Mouse (Mus musculus): ENCODE results near the gene Gm28729. TPM values are rescaled to one million over a fixed set of nuclear protein-coding genes. Genes with fewer than 3 reads are reported as not detected.
"Not testable (repeated sequence)": the region's sequence is repeated elsewhere in the genome, so short reads cannot be mapped to it uniquely, and the experiment has no call there.

Gene Gm28729
- polyA plus RNA-seq, 1 experiment from 2014 or later = not detected

DNA sequence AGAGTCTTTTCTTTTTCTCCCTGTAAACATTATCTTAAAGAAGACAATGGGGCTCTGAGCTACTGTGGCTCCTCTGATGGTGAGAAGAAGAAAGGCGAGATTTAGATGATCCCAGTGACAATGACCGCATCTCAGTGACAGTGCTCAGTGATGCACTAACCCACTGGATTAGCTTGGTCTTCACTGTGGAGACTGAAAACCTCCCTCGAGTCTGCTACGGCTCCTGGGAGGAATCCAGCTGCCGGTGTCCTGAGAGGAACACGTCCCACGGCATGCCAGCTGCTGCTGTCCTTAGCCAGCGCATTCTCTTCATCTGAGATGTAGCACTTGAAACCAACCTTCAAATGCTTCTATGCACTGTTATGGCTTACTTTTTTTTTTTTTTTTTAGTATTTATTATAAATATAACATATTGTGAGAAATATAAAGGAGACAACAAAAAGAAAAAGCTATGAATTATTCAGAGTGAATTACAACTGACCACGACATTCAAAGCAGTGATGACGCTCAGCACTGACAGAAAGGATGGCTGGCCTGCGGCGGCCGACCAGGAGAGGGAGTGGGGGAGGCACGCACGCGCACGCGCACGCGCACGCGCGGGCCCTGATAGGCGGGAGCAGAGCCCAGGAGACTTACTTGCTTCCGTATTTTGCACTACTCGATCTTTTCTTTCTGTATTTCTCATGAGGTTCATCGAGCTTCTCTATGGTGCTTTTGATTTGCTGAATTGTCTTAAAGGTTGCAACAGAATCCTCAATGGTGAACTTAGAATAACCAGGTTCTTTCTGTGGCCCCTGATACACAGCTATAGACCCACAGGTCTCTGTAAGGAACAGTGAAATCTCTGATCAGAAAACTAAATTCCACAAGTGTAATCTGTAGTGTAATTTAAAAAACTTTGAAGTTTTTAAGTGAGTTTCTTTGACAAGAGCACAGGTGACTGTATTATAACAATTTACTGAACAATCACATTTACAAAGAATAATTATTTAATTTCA lies 18.9 kb upstream of the Gm28729 start:
- peak; percentile 90; the same call in 1 of the 2 replicates for ATAC-seq (ENCODE audit: low FRiP score, low TSS enrichment)
- no peak overlapping the region for H3K27ac ChIP-seq (ENCODE audit: low read depth, low read length)
- H3K4me1 ChIP-seq (ENCODE audit: control insufficient read depth, insufficient read depth, low read length) = 0 out of 2 replicates have a peak, but pooled peaks cover 2% of the 10 kb centered on the region
- no peak overlapping the region; the same call in 1 of the 2 replicates for H3K9ac ChIP-seq (ENCODE audit: low read depth, low read length)
- no peaks in the 10 kb centered on the region for H3K9me3 ChIP-seq (ENCODE audit: control insufficient read depth, low read length)
- H3K36me3 ChIP-seq (ENCODE audit: control insufficient read depth, insufficient read depth, low read length) = peaks cover 27% of the 10 kb centered on the region
- 39% methylated on average over 27 of the region's 27 CpGs for WGBS
- H3K27me3 ChIP-seq (ENCODE audit: control insufficient read depth, insufficient read depth, low read length) = no peaks in the 10 kb centered on the region
- H3K4me3 ChIP-seq (ENCODE audit: low read length) = no peak overlapping the region
- no peak overlapping the region; the same call in 1 of the 2 replicates for H3K4me2 ChIP-seq (replicated peaks; ENCODE audit: low read depth, low read length)

GRCm38 (mm10) chr9:96538916-96539315 lies 13.9 kb upstream of the Gm28729 start:
- Histone ChIP-seq H3K36me3 (ENCODE audit: control insufficient read depth, insufficient read depth, low read length) (peaks cover 12% of the 10 kb centered on the region; the same call in 1 of the 2 replicates), H3K27me3 (ENCODE audit: control insufficient read depth, insufficient read depth, low read length) (no peaks in the 10 kb centered on the region), H3K27ac (ENCODE audit: low read depth, low read length) (no peak overlapping the region), H3K4me1 (ENCODE audit: control insufficient read depth, insufficient read depth, low read length) (peaks cover 10% of the 10 kb centered on the region), H3K9ac (ENCODE audit: low read depth, low read length) (no peak overlapping the region), H3K4me2 (replicated peaks; ENCODE audit: low read depth, low read length) (no peak overlapping the region), H3K9me3 (ENCODE audit: control insufficient read depth, low read length) (no peaks in the 10 kb centered on the region), H3K4me3 (ENCODE audit: low read length) (no peak overlapping the region)
- WGBS = 62% methylated on average over 10 of the region's 10 CpGs
- no peak for ATAC-seq (ENCODE audit: low FRiP score, low TSS enrichment)

DNA sequence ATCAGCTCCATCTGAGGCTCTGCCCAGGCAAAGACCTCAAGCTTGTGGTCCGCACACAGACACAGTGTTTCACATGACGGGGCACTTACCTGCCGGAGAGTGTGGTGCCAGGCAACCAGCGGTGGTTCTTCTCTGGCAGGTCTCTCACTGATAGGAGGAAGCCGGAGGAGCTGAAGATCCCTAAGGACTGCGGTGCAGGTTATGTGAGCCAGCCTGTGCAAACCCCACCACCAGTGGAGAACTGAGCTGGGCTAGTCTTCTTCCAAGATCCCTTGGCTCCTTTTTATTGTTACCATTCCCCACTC lies 12.5 kb upstream of the Gm28729 start:
- no peak; the same call in 1 of the 2 replicates for ATAC-seq (ENCODE audit: low FRiP score, low TSS enrichment)
- Histone ChIP-seq H3K9ac (ENCODE audit: low read depth, low read length) (no peak overlapping the region), H3K27ac (ENCODE audit: low read depth, low read length) (peak overlapping the region; percentile 74; the same call in 1 of the 2 replicates), H3K9me3 (ENCODE audit: control insufficient read depth, low read length) (no peaks in the 10 kb centered on the region), H3K4me3 (ENCODE audit: low read length) (peak overlapping the region; percentile 48; the same call in 1 of the 2 replicates), H3K4me2 (replicated peaks; ENCODE audit: low read depth, low read length) (peak overlapping the region; percentile 77; the same call in 1 of the 2 replicates), H3K27me3 (ENCODE audit: control insufficient read depth, insufficient read depth, low read length) (no peaks in the 10 kb centered on the region), H3K36me3 (ENCODE audit: control insufficient read depth, insufficient read depth, low read length) (peaks cover 5% of the 10 kb centered on the region; the same call in 1 of the 2 replicates), H3K4me1 (ENCODE audit: control insufficient read depth, insufficient read depth, low read length) (peaks cover 13% of the 10 kb centered on the region)
- 82% methylated on average over 6 of the region's 6 CpGs for WGBS

DNA sequence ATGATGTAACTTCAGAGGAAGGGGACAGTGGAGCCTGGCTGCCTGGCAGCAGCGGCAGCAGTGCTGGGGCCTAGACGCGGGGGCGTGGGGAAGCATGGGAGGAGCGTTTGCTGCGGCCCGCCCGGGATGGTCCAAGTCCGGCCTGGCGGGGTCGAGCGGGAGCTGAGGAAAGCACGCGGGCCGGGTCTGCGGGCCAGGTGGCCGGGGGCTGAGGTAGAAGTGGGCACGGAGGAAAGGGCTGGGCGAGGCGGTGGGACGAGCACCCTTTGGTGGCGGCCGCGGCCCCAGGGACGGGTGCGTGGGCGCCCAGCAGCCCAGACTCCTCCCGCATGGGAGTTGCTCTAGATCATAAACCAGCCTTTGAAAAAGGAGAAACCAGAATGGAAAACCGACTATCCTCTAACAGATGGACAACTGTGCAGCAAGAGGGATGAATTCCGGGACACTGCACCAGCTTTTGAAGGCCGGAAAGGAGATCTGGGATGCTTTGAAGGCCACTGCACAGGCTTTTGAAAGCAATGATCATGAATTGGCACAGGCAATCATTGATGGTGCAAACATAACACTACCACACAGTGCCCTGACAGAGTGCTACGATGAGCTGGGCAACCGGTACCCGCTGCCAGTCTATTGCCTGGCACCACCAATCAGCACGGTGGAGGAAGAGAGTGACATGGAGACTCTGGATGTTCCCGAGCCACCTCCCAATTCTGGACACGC lies 12.0 kb upstream of the Gm28729 start:
- Histone ChIP-seq H3K27ac (ENCODE audit: low read depth, low read length) (peak overlapping the region; percentile 74), H3K4me3 (ENCODE audit: low read length) (peak overlapping the region; percentile 48), H3K4me2 (replicated peaks; ENCODE audit: low read depth, low read length) (peak overlapping the region; percentile 77), H3K4me1 (ENCODE audit: control insufficient read depth, insufficient read depth, low read length) (peaks cover 13% of the 10 kb centered on the region), H3K9me3 (ENCODE audit: control insufficient read depth, low read length) (no peaks in the 10 kb centered on the region), H3K9ac (ENCODE audit: low read depth, low read length) (peak overlapping the region; percentile 71), H3K27me3 (ENCODE audit: control insufficient read depth, insufficient read depth, low read length) (no peaks in the 10 kb centered on the region), H3K36me3 (ENCODE audit: control insufficient read depth, insufficient read depth, low read length) (peaks cover 5% of the 10 kb centered on the region; the same call in 1 of the 2 replicates)
- WGBS = 16% methylated on average over 37 of the region's 37 CpGs
- peak; percentile 93 for ATAC-seq (ENCODE audit: low FRiP score, low TSS enrichment)

DNA sequence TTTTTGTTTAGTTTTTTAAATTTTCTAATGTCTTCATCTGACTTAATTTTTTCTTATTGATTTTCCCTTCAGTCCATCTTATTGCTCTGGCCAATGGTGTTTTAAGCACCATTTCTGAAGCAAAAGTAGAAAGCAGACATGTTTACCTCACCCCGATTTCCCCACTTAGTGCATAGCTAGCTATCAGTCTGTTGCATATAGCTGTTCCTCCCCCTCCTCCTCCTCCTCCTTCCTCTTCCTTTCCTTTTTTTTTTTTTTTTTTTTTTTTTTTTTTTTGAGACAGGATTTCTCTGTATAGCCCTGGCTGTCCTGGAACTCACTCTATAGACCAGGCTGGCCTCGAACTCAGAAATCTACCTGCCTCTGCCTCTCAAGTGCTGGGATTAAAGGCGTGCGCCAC lies 11.0 kb upstream of the Gm28729 start:
- not testable (repeated sequence) for H3K27ac ChIP-seq (ENCODE audit: low read depth, low read length); H3K9ac ChIP-seq (ENCODE audit: low read depth, low read length); H3K27me3 ChIP-seq (ENCODE audit: control insufficient read depth, insufficient read depth, low read length); H3K9me3 ChIP-seq (ENCODE audit: control insufficient read depth, low read length); H3K4me3 ChIP-seq (ENCODE audit: low read length); ATAC-seq (ENCODE audit: low FRiP score, low TSS enrichment); H3K36me3 ChIP-seq (ENCODE audit: control insufficient read depth, insufficient read depth, low read length); H3K4me2 ChIP-seq (replicated peaks; ENCODE audit: low read depth, low read length)
- peaks cover 13% of the 10 kb centered on the region for H3K4me1 ChIP-seq (ENCODE audit: control insufficient read depth, insufficient read depth, low read length)
- WGBS = 94% methylated on average over 3 of the region's 4 CpGs

- ATAC-seq (ENCODE audit: low FRiP score, low TSS enrichment) = no peak
- Histone ChIP-seq H3K4me2 (replicated peaks; ENCODE audit: low read depth, low read length) (no peak overlapping the region), H3K4me3 (ENCODE audit: low read length) (no peak overlapping the region), H3K9ac (ENCODE audit: low read depth, low read length) (no peak overlapping the region), H3K27me3 (ENCODE audit: control insufficient read depth, insufficient read depth, low read length) (no peaks in the 10 kb centered on the region), H3K4me1 (ENCODE audit: control insufficient read depth, insufficient read depth, low read length) (peaks cover 13% of the 10 kb centered on the region), H3K36me3 (ENCODE audit: control insufficient read depth, insufficient read depth, low read length) (no peaks in the 10 kb centered on the region), H3K9me3 (ENCODE audit: control insufficient read depth, low read length) (no peaks in the 10 kb centered on the region), H3K27ac (ENCODE audit: low read depth, low read length) (no peak overlapping the region)
- 87% methylated on average over 6 of the region's 6 CpGs for WGBS
These were observed 10.4 kb upstream of the Gm28729 start for GRCm38 (mm10) chr9:96535431-96535830.

GRCm38 (mm10) chr9:96534256-96534655 lies 9.2 kb upstream of the Gm28729 start:
- H3K27me3 ChIP-seq (ENCODE audit: control insufficient read depth, insufficient read depth, low read length) = no peaks in the 10 kb centered on the region
- 84% methylated on average over 4 of the region's 4 CpGs for WGBS
- H3K4me2 ChIP-seq (replicated peaks; ENCODE audit: low read depth, low read length) = no peak overlapping the region
- H3K4me1 ChIP-seq (ENCODE audit: control insufficient read depth, insufficient read depth, low read length) = peaks cover 13% of the 10 kb centered on the region
- ATAC-seq (ENCODE audit: low FRiP score, low TSS enrichment) = no peak
- no peaks in the 10 kb centered on the region for H3K36me3 ChIP-seq (ENCODE audit: control insufficient read depth, insufficient read depth, low read length)
- H3K27ac ChIP-seq (ENCODE audit: low read depth, low read length) = no peak overlapping the region
- H3K9ac ChIP-seq (ENCODE audit: low read depth, low read length) = no peak overlapping the region
- no peak overlapping the region for H3K4me3 ChIP-seq (ENCODE audit: low read length)
- no peaks in the 10 kb centered on the region for H3K9me3 ChIP-seq (ENCODE audit: control insufficient read depth, low read length)

DNA sequence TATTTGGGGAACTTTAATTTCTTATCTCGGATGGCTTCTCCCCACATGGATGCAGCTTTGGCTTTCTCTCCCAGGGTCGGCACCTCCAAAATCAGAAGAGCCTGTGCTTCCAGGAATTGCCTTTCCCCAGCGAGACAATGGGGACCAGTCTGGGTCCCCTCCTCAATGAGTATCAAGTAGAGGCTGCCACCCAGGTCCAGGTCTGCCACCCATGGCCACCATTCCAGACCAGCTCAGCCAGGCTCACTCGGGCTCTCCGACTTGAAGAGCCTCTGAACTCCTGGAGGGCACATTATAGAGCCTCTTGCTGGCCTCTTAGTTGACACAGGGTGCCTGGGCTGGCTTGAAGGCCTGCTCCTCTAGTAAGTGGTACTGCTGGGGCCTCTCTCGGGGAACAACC lies 8.4 kb upstream of the Gm28729 start:
- ATAC-seq (ENCODE audit: low FRiP score, low TSS enrichment) = no peak
- Histone ChIP-seq H3K9me3 (ENCODE audit: control insufficient read depth, low read length) (no peaks in the 10 kb centered on the region), H3K27me3 (ENCODE audit: control insufficient read depth, insufficient read depth, low read length) (no peaks in the 10 kb centered on the region), H3K9ac (ENCODE audit: low read depth, low read length) (no peak overlapping the region), H3K4me1 (ENCODE audit: control insufficient read depth, insufficient read depth, low read length) (peaks cover 13% of the 10 kb centered on the region), H3K36me3 (ENCODE audit: control insufficient read depth, insufficient read depth, low read length) (no peaks in the 10 kb centered on the region), H3K4me2 (replicated peaks; ENCODE audit: low read depth, low read length) (no peak overlapping the region), H3K27ac (ENCODE audit: low read depth, low read length) (no peak overlapping the region), H3K4me3 (ENCODE audit: low read length) (no peak overlapping the region)
- 84% methylated on average over 6 of the region's 6 CpGs for WGBS

Data from kidney, embryonic 14.5 days (tissue).